Mouse (Mus musculus) heart, adult 9 months (tissue): ENCODE data around the gene Zswim7.
A peak's percentile ranks its signal among the peaks of the same experiment; 100 is the strongest.

ENCODE experiments used
- DNase-seq, 2 experiments: peaks; one replicate each; pipeline ENCODE4 v3.0.0; 2022; ENCODE audit warnings: low spot score in 2 of 2

Zswim7 gene

DNA sequence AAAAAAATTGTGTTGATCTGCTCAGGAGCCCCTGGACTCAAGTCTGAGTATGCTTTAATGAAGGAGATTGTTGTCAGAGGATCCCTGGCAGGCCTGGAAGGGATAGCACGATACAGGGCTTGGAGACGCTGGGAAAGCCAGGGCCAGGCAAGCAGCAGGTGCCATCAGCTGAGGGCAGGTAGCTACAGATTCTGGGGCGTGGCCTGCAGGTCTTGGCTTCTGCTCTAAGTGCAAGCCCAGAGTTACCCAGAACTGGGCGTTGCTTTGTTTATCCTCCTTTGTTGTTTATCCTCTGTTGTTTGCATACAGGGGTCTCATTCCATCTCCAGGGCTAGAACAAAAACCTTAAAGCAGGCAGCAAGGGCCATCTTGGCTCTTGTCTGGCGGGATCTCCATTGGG, 27.8 kb downstream of the Zswim7 start:
- no peak for DNase-seq

DNA sequence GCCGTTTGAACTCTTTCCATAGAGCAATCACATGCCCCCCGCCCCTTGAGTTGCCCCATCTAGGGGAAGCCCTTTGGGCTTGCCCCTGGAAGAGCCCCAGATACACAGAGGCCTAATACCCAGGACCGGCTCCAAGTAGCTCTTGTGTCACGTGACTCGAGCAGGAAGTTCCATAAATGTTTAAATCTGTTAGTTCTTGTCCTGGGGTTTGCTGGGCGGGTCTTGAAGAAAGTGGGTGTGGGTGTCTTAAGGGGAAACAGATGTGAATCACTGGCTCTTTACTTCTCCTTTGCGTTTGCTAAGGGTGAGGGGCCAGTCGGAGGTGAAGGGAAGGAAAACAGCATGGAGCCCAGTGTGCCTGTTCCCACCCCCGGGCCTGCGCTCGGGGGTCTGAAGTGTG, 30.1 kb downstream of the Zswim7 start:
- DNase-seq = peak; percentile 38 to 47

GRCm38 (mm10) chr11:62249266-62250037, 31.7 kb downstream of the Zswim7 start:
- DNase-seq = peak in 1 of 2 experiments; percentile 30

- peak; percentile 46 to 52 for DNase-seq
Observed at GRCm38 (mm10) chr11:62248401-62249244, 32.6 kb downstream of the Zswim7 start, which contains the start of gene Adora2b. Adora2b (plus strand) TSS chr11:62248984.

DNA sequence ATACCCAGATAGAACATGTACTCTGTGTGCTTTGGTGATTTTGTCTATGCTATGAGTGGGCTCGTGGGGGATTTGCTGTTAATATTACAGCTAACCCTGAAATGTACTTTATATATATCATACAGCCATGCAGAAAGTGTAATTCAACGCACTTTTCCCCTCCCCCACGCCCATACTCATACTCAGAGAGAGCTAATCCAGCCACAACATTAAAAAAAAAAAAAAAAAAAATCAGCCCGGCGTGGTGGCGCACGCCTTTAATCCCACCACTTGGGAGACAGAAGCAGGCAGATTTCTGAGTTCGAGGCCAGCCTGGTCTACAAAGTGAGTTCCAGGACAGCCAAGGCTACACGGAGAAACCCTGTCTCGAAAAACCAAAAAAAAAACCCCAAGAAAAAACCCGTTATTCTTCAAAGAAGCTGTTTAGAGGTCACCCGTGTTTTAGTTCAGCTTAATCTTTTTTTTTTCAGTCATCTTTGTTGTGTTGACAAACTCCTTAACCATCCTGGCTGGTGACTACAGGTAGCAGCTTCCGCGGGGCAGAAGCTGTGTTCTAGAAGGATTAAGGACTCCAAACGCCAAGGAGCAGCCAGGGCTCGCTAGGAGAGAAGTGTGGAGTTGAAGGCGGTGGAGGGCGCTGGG, 33.3 kb downstream of the Zswim7 start:
- no peak for DNase-seq

DNA sequence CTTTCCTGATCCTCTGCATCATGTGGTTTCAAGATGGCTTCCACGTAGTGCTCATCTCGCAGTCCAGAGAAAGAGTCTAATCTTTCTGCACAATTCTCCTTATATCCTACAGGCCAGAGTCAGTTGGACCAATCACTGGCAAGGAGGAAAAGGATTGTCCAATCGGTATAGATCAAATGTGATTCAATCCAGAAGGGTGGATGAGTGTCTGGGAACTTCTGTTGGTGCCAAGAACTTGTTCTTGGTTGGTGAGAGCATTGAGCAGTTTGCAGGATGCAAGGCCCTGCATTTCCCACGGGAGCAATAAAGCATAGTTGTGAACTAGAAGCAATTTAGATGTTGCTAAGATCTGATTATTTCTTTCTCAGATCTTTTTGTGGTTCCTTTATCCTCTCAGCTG, 36.7 kb downstream of the Zswim7 start:
- DNase-seq = no peak

GRCm38 (mm10) chr11:62243871-62244270, 37.3 kb downstream of the Zswim7 start:
- no peak for DNase-seq

DNA sequence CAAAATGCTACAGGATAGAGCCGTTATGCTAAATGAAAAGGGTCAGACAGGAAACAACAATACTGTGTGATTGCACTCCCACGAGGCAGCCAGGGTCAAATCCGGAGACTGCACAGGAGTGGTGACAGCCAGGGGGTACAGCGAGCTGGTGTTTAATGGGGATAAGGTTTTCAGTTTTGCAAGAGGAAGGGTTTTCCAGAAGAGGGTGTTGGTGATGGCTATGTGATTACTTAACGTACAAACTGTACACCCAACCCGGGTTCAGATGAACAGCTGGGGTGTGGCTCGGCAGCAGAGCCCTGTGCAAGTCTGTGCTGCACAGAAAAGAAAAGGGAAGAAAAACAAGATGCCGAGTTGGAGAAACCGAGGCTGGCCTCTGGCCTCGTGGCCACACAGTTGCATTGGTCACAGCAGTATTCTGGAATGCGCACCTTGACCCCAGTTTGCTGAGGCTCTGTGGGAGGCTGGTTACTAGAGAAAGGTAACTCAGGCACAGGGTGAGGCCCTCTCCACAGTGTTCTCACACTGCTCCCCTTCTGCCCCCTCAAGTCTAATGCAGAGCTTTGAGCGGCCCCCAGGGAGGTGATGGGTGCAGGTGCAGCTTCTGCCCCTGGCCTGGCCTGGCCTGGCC, 40.4 kb downstream of the Zswim7 start:
- no peak for DNase-seq

DNA sequence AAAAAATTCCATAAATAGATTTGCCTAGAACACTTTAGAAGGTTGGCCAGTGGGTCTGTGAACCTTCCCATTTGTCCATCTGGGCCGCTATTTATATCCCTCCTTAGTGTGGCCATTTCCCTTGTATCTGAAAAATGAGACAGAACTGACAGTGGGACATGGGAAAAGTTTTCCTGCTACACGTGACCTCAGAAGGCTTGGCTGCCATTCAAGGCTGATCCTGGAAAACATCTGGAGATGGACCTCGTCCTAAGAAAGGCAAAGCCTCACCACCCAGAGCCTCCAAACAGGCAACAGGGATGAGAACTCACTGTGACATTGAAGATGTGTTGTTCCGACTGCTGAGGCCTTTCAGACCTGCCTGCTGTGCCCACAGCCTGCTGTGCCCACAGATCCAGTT, 56.4 kb downstream of the Zswim7 start:
- peak; percentile 55 to 62 for DNase-seq

GRCm38 (mm10) chr11:62223962-62224361, 57.2 kb downstream of the Zswim7 start:
- DNase-seq = peak; percentile 52 to 71

DNA sequence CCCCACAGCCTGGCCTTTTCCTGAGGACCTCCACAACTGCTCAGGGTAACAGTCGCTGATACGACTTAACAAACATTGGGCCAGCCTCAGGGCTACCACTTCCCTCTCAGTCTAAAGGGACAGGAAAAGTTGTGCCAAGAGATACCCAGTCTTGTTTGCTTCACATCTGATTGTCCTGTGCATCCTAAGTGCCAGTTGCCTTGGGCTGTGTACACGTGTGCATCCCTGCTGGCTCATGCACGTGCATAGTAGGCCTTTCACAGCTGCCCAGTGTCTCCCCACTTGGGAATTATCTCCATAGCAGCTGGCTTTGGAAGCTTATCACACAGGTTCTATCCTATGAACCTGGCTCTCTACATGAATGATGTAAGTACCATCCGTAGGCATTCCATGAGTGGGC, 57.8 kb downstream of the Zswim7 start:
- DNase-seq = no peak

DNA sequence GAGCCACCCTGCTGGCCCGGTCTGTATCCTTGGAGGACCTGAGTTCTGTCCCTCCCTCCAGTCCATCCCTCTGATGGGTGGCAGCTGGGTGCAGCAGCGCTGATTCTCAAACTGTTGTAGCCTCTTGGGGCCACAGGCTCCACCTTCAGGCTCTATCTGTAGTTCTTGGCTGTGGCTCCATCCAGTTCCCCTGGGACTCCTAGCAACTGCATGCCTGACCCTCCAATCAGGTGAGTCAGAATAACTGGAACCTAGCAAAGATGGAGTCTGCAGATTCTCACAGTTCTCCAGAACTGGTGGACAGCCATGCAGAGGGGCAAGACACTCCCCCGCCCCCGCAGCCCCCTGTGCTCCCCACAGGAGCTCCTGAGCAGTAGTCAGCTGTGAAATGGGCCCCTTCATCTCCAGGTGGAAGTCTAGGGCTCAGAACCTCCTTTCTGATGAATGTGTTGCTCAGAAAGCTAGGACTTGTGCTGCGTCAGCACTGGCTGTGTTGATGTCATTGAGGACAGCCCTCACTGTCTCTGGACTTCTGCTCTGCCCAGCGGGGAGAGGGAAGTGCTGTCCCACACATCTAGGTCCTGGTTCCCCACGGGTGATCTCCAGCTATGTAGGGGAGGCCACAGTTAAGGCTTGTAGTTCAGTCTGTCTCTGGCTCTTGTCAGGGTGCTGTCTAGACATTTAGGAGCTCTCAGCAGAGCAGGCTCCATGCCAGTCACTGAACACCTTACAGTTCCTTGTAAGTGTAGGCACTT, 60.2 kb downstream of the Zswim7 start:
- peak; percentile 37 to 46 for DNase-seq

- no peak for DNase-seq
Observed at GRCm38 (mm10) chr11:62217751-62218150, 63.4 kb downstream of the Zswim7 start.
